Mouse (Mus musculus): ENCODE measurements at regions not wholly inside any gene's neighbourhood (a gene's known extent, or its start where the extent isn't known, plus 50 kb on each side); places are given as distances from the start of the nearest gene placed in this dataset.

DNA sequence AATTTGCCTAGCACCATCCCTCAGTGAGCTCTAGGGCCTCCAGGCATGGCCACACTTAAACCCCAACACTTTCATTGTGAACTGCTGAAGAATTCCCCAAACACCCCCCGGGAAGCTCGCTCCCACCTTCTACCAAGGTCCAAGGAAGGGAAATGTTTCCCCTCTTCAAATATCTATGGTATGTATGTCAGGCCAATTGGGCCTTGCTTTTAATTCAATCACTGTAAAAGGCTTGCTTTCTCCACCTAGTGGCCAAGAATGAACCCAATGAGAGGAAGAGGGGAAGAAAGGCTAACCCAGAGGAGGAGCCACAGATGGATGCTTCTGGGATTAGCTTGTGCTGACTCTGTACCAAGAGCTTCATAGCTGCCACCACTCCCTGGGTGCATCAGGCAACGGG, 336.3 kb upstream of the Tgfbr2 start:
- no peak for ATAC-seq

DNA sequence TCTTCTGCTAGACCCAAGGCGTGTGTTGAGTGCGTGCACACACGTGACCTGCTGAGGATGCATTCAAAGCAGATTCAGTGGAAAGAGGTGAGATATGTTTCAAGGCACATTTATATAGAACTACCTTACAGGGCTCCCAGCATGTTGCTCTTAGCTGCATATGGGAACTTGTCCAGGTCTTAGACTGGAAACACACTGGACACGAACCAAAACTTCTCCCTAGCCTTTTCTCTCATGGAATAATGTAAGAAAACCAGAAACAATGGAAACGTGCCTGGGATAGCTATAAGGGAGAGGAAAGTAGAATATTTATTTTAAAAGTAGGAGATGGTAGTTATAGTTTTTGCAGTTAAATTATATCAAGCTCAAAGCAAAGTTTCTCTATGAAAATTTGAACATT, 332.6 kb upstream of the Tgfbr2 start:
- ATAC-seq = no peak

DNA sequence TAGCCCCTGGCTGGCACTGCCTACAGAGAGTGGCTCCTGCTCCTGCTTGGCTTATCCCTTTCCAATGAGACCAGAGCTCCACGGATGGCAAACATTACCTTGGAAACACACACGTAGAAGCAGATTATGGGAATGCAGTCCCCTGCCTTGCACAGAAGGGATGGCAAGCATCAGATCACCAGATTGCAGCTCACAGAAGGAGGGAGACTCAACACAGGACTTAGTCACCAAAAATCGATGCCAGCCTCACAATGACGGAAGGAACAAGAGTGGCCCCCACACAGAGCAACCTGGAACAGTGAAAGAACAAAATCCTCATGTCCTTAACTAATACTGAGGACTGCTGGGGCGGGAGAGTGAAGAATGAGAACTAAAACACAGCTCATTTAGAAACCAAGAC, 327.7 kb upstream of the Tgfbr2 start:
- ATAC-seq = no peak

DNA sequence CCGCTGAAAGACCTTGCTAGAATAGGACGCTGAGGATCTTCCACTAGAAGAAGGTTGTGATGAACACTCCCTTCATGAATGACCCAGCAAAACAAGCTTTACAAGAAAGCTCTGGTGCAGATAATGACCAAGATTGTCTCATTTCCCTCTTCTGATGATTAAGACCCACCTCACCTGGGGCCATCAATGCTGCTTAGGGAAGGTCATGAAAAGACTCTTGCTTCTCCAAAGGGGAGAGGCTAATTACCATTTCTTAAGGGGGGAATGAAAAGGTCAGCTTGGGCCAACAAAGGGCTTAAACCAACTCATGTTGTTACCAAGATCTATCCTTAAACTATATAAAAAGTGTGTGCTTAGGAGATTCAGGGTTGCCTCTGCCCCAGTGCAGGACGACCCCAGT, 325.8 kb upstream of the Tgfbr2 start:
- ATAC-seq = no peak

DNA sequence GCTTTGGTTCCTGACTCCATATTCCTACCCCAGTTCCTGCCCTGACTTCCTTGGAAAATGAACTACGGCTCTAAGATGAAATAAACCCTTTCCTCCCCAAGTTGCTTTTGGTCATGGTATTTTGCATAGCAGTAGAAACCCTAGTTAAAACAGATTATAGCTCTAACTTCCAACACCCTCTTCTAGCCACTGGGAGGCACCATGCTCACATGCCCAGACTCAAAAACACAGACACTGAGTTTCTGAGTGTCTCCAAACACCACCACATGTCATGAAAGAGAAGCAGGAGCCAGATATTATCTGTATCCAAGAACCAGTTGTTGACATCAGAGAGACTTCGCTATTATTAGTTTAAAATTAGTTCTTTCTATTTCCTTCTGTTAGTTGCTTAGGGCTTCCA, 316.1 kb upstream of the Tgfbr2 start:
- no peak for ATAC-seq

DNA sequence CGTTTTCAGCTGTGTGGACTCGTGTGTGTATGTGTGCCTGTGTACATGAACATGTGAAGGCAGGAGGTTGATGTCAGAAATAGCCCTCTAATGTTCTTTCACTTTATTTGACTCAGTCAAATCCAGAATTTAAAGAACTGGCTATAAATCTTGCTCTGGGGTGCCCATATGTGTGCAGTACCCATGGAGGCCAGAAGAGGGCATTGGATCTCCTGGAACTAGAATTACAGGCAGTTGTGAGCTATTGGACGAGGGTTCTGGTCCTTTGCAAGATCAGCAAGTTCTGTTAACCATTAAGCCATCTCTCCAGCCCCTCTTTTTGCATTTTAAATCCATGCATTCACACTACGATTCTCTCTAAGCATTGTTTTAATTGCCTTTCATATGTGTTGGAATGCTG, 314.6 kb upstream of the Tgfbr2 start:
- ATAC-seq = no peak

DNA sequence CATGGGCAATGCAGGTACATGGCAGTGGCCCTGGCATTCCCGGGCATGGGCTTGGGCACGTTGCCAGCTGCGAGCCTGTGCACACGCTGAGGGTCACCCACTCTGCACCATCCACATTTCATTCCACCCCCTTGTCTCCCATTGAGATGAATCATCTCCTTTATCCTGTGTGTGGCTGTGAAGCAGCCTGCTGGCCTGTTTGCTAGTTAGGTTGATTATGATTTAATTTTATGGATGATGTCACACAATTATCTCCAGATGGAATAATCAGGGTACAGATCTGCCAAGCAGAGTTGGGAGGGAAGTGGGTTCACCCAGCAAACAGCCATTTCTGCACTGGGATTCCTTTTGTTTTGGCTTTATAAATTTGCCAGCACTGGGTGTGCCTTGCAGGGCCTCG, 314.1 kb upstream of the Tgfbr2 start:
- ATAC-seq = no peak

DNA sequence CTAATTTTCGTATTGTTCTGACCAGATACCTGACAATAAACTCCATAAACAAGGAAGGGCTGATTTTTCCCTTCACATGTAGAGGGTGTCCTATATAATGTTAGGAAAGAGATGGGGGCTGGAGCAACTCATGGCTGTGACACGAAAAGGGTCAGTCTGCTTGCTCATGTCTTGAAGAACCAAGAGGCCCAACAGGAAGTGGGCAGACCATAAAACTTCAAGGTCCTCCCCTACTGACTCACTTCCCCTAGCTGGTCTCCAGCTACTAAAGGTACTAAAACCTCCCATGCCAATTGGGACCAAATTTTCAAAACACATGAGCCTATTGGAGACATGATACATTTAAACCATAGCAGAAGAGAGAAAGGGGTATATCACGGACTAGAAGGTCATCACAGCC, 302.1 kb upstream of the Tgfbr2 start:
- no peak for ATAC-seq

DNA sequence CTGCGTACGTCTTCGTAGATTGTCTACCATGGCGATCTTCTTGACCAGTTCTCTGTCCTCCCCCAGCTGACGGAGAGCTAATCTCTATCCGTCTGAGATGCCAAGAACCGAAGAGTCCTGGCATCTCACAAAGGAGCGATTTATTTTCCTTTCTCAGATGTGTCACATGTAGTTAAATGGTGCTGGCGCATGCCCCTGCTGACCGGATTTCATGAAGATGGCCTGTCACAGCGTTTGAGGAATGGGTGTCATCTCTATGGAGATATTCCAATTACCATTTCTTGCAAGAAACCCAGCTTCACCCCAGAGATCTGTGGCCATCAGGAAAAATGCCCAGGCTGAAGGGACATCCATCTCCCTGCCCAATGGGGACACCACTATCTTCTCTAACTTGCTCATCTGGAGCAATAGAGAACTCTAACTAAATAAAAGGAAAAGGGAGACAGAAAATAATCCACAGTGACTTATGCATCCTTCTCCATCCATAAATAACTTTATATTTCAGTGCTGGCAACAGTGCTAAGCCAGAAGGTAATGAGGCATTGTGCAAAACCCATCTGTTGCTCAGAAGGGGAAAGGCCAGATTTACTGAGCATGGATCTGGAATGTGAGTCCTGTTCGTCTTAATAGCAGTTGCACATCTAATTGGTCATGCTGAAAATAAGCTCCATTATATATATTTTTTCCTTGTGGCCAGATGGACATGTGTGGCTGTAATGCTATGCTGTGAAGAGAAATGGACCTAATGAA, 300.2 kb upstream of the Tgfbr2 start:
- no peak for ATAC-seq

DNA sequence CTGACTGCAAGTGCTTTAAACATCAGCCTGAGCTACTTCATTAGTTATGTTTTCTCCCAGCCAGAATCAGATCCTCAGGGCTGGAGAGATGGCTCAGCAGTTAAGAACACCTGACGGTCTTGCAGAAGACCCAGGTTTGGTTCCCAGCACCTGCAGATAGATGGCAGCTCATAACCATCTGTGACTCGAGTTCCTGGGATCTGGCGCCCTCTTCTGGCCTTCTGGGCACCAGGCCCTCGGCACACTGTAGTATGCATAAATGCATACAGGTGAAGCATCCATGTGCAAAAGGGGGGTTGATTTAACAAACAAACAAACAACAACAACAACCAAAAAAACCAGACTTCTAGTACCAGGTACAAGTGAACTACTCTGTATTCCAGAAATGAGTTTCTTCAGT, 297.7 kb upstream of the Tgfbr2 start:
- ATAC-seq = no peak

DNA sequence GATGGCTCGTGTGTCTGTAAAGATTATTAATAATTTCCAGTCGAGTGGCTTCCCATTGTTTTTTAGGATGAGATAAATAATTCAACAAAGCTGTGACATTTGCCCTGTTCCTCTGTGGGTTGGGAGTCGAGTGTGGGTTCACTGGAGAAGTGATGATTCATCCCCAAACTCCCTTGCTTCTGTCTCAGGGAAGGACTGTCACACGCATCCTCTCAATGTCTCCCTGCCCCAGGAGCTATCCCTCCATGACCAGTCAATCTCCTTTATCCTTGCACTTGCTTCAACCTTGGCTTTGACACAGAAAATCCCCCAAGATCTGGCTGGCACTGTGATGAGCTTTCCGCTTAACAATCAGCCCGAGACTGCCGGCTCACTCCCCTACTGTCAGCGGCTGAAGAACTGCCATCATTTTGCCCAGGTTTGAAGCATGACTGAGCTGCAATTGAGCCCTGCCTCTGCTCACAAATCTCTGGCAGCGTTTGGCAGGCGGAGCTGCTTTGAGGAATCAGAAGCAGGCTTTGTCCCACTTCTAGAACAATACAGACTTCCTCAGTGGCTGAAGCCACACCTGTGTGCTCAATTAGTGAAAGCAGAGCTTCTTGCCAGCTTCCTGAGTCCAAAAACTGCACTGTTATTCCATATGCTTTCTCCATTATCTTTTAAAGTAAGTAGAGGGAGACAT, 293.6 kb upstream of the Tgfbr2 start:
- ATAC-seq = no peak

DNA sequence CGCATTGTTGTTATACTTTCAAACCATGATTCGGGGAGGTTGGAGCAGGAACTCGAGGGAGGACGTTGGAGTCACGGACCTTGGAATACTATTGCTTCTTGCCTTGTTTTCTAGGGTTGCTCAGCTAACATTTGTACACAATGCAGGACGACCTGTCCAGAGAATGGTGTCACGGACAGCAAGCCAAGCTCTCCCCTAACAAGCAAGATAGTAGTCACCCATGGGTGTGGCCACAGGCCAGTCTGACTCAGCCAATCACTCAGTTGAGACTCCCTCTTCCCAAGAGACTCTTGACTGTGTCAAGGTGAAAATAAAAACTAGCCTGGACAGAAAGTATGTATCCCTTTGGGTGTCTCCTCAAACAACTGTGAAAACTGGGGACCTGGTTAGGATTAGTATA, 291.2 kb upstream of the Tgfbr2 start:
- ATAC-seq = no peak

DNA sequence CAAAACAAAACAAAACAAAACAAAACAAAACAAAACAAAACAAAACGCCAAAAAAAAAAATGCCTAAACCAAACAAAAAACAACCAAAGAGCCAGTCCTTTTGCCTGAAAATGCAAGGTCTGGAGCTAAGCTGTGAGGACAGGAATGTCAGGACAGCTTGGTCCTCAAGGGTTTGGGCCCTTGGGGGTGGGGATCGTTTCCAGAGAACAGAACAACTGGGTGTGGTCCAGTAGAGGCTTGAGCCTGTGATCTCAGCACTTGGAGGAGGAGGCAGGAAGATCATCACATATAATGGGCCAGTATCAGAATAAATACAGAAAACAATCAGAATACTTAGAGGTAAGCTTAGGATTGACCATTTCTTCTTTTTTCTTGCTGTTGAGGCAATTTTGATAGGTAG, 289.5 kb upstream of the Tgfbr2 start:
- no peak for ATAC-seq

DNA sequence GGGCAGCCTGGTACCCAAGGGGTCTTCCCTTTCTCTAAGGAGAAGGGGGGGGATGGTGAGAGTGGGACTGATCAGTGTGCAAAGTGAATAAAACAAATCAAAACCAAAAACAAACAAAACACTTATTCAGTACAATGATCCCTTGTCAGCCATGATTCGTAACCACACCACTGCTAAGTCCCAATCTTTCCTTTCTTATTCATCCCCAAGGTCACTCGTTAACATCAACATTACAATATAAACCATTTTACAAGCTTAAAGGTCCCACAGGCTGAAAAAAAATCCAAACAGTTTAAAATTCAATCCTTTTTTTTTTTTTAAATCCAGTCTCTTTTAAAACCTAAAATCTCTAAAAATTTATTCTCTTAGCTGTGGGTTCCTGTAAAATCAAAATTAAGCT, 287.1 kb upstream of the Tgfbr2 start:
- no peak for ATAC-seq

DNA sequence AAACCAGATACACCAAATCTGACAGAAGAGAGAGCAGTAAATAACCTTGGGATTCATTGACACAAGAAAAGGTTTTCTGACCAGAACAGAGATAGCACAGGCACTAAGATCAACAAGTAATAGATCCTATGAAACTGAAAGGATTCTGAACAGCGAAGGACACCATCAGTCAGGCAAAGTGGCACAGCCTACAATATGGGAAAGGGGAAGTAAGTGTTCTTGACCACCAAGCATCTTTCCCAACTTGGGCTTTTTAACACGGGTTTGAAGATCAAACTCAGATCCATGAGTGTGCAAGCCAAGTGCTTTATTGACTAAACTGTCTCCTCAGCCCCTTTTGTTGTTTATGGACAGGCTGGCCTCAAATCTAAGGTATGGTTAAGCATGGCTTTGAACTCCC, 284.9 kb upstream of the Tgfbr2 start:
- ATAC-seq = no peak

DNA sequence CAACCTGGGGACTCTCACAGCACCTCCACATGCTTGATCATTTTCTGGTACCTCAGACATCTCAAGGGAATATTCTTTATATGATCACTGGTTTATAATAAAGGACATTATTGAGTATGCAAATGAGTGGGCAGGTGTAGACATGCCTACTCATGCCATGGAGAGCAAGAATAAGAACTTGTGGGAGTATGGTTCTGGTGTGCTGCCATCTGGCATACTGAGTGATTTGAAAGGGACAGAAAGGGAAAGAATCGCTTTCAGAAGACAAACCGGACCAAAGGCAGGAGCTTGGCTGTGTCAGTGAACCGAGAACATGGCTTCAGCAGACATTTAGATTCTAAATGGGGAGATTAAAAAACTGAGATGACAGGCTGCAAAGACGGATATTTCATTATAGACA, 276.9 kb upstream of the Tgfbr2 start:
- ATAC-seq = no peak

DNA sequence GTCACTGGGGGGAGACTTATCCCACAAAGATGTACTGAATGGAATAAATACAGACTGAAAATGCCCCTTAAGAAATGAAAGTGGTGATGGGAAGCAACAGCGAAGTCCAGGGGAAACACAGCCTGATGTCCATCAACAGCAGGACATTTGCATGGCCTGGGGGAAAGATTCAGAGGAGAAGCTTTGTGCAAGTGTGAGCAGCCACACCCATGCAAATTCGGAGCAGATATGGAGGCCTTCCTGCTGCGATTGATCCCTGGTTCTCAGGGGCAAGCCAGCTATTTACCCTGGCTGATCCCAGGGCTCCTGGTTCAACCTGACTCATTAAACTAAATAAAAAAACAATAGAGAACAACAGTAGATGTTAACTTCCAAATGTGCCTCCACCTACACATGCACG, 275.7 kb upstream of the Tgfbr2 start:
- ATAC-seq = no peak

DNA sequence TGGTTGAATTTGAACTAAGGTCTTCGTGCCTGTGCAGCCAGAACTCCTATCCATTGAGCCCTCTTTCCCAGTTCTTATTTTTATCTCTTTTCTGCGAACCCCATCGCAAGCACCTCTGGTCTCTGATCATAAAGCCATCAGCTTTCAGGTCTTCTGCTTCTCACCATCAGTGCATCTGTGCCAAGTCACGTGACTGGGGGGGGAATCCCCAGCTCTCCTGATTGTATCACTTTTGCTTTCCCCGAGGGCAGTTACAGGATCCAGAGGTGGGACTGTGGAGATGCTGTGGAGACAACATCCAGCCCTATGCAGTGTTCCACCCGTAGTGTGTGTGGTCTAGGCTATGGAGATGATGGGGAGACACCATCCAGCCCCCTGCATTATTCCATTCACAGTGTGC, 272.6 kb upstream of the Tgfbr2 start:
- ATAC-seq = peak; percentile 41

DNA sequence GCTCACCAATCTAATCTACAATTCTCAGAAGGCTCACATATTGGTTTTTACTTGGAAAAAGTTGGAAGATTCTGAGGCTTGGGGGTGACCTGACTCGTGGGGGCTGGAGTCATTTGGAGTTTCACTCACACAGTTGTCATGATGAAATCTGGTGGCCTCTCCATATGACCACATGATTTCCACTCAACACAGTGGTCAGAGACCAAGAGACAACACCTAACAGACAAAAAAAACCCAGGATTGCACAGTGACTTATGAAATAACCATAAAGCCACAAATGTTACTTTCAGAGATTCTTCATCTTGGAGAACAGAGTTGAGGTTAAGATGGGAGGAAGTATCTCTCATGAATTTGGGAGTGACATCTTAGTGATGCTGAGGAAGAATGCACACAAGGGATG, 263.4 kb upstream of the Tgfbr2 start:
- no peak for ATAC-seq

DNA sequence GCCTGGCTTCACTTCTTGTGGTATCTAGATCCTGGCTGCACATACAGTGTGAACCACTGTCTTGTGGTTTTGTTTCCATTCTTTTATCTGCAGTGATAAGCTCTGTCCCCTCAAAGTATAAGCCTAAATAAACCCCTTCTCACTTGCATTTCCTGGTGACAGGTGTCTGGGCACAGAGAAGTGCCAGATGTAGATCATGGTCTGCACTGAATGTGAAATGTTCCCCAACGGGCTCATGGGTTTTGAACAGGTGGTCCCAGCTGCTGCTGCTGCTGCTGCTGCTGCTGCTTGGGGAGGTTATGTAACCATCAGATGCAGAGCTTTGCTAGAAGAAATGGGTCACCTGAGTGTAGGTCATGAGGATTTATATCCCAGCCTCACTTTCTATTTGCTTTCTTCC, 259.3 kb upstream of the Tgfbr2 start:
- no peak for ATAC-seq

DNA sequence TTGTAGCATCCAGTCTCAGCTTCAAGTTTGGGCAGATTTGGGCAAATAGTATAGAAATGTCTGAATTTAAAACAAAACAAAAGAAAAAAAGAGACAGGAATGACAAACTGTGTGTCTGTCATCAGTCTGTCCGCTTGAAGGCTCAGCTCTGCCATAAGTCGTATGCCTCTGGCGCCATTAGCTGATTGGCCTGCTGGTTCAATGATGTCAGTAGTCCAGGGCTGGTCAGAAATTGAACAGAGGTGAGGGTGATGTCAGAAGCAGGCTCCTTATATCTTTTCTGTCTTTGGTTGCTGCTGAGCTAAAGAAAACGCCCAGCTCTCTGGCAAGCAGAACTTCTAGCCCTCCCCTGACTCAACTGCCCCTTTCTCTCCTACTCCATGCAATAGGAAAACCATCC, 253.9 kb upstream of the Tgfbr2 start:
- ATAC-seq = no peak

DNA sequence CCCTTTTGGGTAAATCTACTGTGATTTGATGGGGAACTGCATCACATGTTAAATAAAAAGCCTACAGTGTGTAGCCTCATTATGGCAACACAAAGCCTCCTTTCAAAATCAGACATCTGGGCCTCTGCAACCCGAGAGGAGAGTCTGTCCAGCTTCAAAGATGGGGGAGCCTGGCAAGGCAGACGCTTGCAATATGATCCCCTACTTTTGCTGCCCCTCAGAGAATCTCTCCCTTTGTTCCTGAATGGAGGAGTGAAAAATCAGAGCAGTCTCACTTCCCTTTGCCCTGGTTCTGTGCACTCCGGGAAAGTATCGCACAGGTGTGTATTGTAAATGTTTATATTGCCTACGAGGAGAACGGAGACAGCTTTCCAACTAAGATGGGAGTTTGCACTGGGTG, 253.3 kb upstream of the Tgfbr2 start:
- ATAC-seq = no peak

DNA sequence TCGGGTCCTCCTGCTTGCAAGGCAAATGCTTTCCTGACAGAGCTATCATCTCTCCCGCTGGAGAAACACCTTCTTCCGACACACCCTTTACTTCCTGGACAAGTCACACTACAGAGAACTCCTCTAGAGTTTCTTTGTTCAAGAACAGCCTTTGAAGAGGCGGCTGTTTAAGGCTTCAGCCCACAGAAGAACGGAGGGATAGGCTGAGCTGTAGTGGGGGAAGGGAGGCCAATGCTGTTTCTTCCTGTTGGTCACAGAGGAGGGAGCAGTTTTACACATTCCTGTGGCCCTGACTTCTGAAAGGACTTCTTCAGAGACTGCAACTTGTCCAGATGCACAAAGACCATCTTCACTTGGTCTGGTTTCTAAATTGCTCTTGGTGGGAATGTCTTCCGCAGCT, 252.1 kb upstream of the Tgfbr2 start:
- ATAC-seq = no peak

DNA sequence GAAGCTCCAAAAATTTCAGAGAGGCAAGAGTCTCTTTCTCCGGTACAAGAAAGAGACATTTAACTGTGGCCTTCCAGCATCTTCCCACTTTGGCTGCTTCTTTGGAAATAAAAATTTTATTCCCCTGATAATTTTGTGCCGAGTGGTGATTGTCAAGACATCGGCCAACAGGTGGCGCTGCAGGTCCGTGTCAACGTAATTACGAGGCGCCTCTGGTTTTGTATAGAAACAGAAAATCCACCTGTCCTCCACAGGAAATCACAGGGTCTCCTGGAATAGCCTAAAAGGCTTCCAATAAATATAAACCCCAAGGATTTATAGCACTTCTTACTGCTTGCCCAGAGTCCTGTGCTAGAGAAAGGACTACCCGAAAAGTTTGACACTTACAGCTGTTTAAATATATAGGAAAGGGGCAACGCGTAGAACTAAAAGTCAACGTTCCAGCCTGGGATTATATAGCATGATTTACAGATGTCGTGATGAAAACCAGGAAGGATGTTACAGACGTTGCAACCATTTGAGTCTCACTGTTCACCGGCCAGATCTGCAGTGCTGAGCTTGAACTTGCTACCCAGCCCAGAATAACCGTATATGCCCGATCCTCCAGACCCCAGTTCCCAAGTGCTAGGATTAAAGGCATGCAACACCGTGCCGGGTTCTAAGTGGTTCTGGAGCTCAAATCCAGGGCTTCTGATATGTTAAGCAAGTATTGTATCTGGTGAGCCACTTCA, 251.3 kb upstream of the Tgfbr2 start:
- ATAC-seq = no peak

All from CD4-positive, CD25-positive, alpha-beta regulatory T cell, adult 4 months (primary cell).